Mouse (Mus musculus): ENCODE measurements around the gene Exosc1. TPM values are rescaled to one million over a fixed set of nuclear protein-coding genes. Genes with fewer than 3 reads are reported as not detected.
"Not testable (repeated sequence)": the region's sequence is repeated elsewhere in the genome, so short reads cannot be mapped to it uniquely, and the experiment has no call there.

Gene Exosc1
- polyA plus RNA-seq, 1 experiment from 2014 or later = 65.8 TPM

- Histone ChIP-seq H3K4me1 (replicated peaks) (peaks cover 17% of the 10 kb centered on the region), H3K36me3 (peaks cover 64% of the 10 kb centered on the region), H3K27me3 (no peaks in the 10 kb centered on the region), H3K9me3 (no peaks in the 10 kb centered on the region), H3K9ac (no peak overlapping the region), H3K4me2 (no peak overlapping the region), H3K27ac (no peak overlapping the region), H3K4me3 (no peak overlapping the region)
- 94% methylated on average over 5 of the region's 5 CpGs for WGBS
- ATAC-seq (ENCODE audit: low FRiP score) = no peak
Observed at GRCm38 (mm10) chr19:41938539-41938938, 5.3 kb upstream of the Exosc1 start.

- Histone ChIP-seq H3K36me3 (peaks cover 40% of the 10 kb centered on the region), H3K27ac (no peak overlapping the region), H3K4me1 (replicated peaks) (peaks cover 28% of the 10 kb centered on the region), H3K27me3 (no peaks in the 10 kb centered on the region), H3K4me3 (no peak overlapping the region), H3K9me3 (no peaks in the 10 kb centered on the region), H3K9ac (no peak overlapping the region), H3K4me2 (no peak overlapping the region)
- no peak for ATAC-seq (ENCODE audit: low FRiP score)
- 97% methylated on average over 1 of the region's 1 CpGs for WGBS
Observed at GRCm38 (mm10) chr19:41935921-41936320, 2.7 kb upstream of the Exosc1 start.

- Histone ChIP-seq H3K27ac (no peak overlapping the region), H3K36me3 (peaks cover 37% of the 10 kb centered on the region), H3K4me2 (peak overlapping the region; percentile 83), H3K4me3 (peak overlapping the region; percentile 91), H3K9ac (peak overlapping the region; percentile 88), H3K4me1 (replicated peaks) (peaks cover 28% of the 10 kb centered on the region), H3K9me3 (no peaks in the 10 kb centered on the region), H3K27me3 (no peaks in the 10 kb centered on the region)
- ATAC-seq (ENCODE audit: low FRiP score) = no peak
- 34% methylated on average over 6 of the region's 6 CpGs for WGBS
Observed at GRCm38 (mm10) chr19:41934124-41934523, 901 bp upstream of the Exosc1 start.

- no peaks in the 10 kb centered on the region for H3K27me3 ChIP-seq
- no peaks in the 10 kb centered on the region for H3K9me3 ChIP-seq
- peak overlapping the region; percentile 76 for H3K27ac ChIP-seq
- ATAC-seq (ENCODE audit: low FRiP score) = peak; percentile 18
- H3K4me1 ChIP-seq (replicated peaks) = peaks cover 28% of the 10 kb centered on the region
- peaks cover 36% of the 10 kb centered on the region for H3K36me3 ChIP-seq
- peak overlapping the region; percentile 86 for H3K9ac ChIP-seq
- 2% methylated on average over 28 of the region's 28 CpGs for WGBS
- H3K4me3 ChIP-seq = peak overlapping the region; percentile 91
- H3K4me2 ChIP-seq = peak overlapping the region; percentile 95
Observed at GRCm38 (mm10) chr19:41932686-41933085, 537 bp downstream of the Exosc1 start.

GRCm38 (mm10) chr19:41920412-41921067 lies 12.7 kb downstream of the Exosc1 start:
- Histone ChIP-seq H3K27ac (no peak overlapping the region), H3K9me3 (no peaks in the 10 kb centered on the region), H3K4me3 (no peak overlapping the region), H3K4me1 (replicated peaks) (no peaks in the 10 kb centered on the region), H3K4me2 (no peak overlapping the region), H3K27me3 (no peaks in the 10 kb centered on the region), H3K36me3 (peaks cover 72% of the 10 kb centered on the region), H3K9ac (no peak overlapping the region)
- ATAC-seq (ENCODE audit: low FRiP score) = no peak
- 82% methylated on average over 5 of the region's 5 CpGs for WGBS

- Histone ChIP-seq H3K9ac (no peak overlapping the region), H3K4me1 (replicated peaks) (peaks cover 2% of the 10 kb centered on the region), H3K9me3 (no peaks in the 10 kb centered on the region), H3K27ac (no peak overlapping the region), H3K4me3 (no peak overlapping the region), H3K4me2 (no peak overlapping the region), H3K36me3 (peaks cover 68% of the 10 kb centered on the region), H3K27me3 (no peaks in the 10 kb centered on the region)
- 86% methylated on average over 4 of the region's 4 CpGs for WGBS
- ATAC-seq (ENCODE audit: low FRiP score) = no peak
Observed at GRCm38 (mm10) chr19:41919471-41919870, 13.8 kb downstream of the Exosc1 start.

- 92% methylated on average over 4 of the region's 4 CpGs for WGBS
Observed at GRCm38 (mm10) chr19:41916853-41917252, 16.4 kb downstream of the Exosc1 start.

GRCm38 (mm10) chr19:41915294-41915693 lies 17.9 kb downstream of the Exosc1 start:
- Histone ChIP-seq H3K9me3 (no peaks in the 10 kb centered on the region), H3K9ac (no peak overlapping the region), H3K4me3 (no peak overlapping the region), H3K4me2 (no peak overlapping the region), H3K36me3 (peaks cover 33% of the 10 kb centered on the region), H3K27ac (no peak overlapping the region), H3K27me3 (no peaks in the 10 kb centered on the region), H3K4me1 (replicated peaks) (peaks cover 22% of the 10 kb centered on the region)
- 93% methylated on average over 3 of the region's 3 CpGs for WGBS
- no peak for ATAC-seq (ENCODE audit: low FRiP score)

More at GRCm38 (mm10) chr19:41916853-41917252, 16.4 kb downstream of the Exosc1 start:
- Histone ChIP-seq H3K4me1 (replicated peaks) (peaks cover 22% of the 10 kb centered on the region), H3K4me2 (no peak overlapping the region), H3K9me3 (no peaks in the 10 kb centered on the region), H3K9ac (no peak overlapping the region), H3K27ac (no peak overlapping the region), H3K4me3 (no peak overlapping the region), H3K27me3 (no peaks in the 10 kb centered on the region), H3K36me3 (peaks cover 46% of the 10 kb centered on the region)
- ATAC-seq (ENCODE audit: low FRiP score) = no peak

- not testable (repeated sequence) for H3K27ac ChIP-seq; H3K27me3 ChIP-seq; H3K4me2 ChIP-seq; H3K9me3 ChIP-seq; H3K4me3 ChIP-seq; H3K9ac ChIP-seq; ATAC-seq (ENCODE audit: low FRiP score)
- Histone ChIP-seq H3K36me3 (peaks cover 31% of the 10 kb centered on the region), H3K4me1 (replicated peaks) (peaks cover 22% of the 10 kb centered on the region)
Observed at GRCm38 (mm10) chr19:41914592-41914882, 18.7 kb downstream of the Exosc1 start.

- Histone ChIP-seq H3K27me3 (no peaks in the 10 kb centered on the region), H3K9me3 (no peaks in the 10 kb centered on the region), H3K9ac (peak overlapping the region; percentile 90), H3K4me3 (peak overlapping the region; percentile 86), H3K27ac (no peak overlapping the region), H3K4me2 (peak overlapping the region; percentile 92), H3K36me3 (peaks cover 25% of the 10 kb centered on the region), H3K4me1 (replicated peaks) (peaks cover 22% of the 10 kb centered on the region)
- ATAC-seq (ENCODE audit: low FRiP score) = no peak
- 38% methylated on average over 6 of the region's 6 CpGs for WGBS
Observed at GRCm38 (mm10) chr19:41913774-41914591, 19.2 kb downstream of the Exosc1 start.

- ATAC-seq (ENCODE audit: low FRiP score) = peak; percentile 85
- Histone ChIP-seq H3K4me1 (replicated peaks) (peaks cover 22% of the 10 kb centered on the region), H3K9me3 (no peaks in the 10 kb centered on the region), H3K9ac (peak overlapping the region; percentile 90), H3K27me3 (no peaks in the 10 kb centered on the region), H3K27ac (peak overlapping the region; percentile 87), H3K4me3 (peak overlapping the region; percentile 86), H3K36me3 (peaks cover 19% of the 10 kb centered on the region), H3K4me2 (peak overlapping the region; percentile 92)
- under 1% methylated on average over 53 of the region's 53 CpGs for WGBS
Observed at GRCm38 (mm10) chr19:41912121-41913080, 20.8 kb downstream of the Exosc1 start.
